Mouse (Mus musculus) midbrain, postnatal 0 days (tissue): ENCODE results near the gene Scn1a. TPM values are rescaled to one million over a fixed set of nuclear protein-coding genes. Genes with fewer than 3 reads are reported as not detected.

Experiments used
- ATAC-seq: fragments of 200-750 bp; cut with Nextera tagmentation; 2 replicates; pipeline ENCODE4 v1.8.0; 2017; ENCODE audit warnings: moderate number of reproducible peaks, mild to moderate bottlenecking, moderate TSS enrichment, moderate library complexity; ENCODE audit not compliant: low FRiP score
- DNase-seq: peaks from one replicate; pipeline ENCODE4 v3.0.0-alpha.2; 2015; ENCODE audit warnings: low spot score
- H3K27ac ChIP-seq: fragments of 300-500 bp; sonication (generic); 2 replicates; pipeline ENCODE4 v1.5.1; 2014; ENCODE audit warnings: low read depth, mild to moderate bottlenecking, low read length, mixed read lengths
- H3K27me3 ChIP-seq: fragments of 300-500 bp; sonication (generic); 2 replicates; pipeline ENCODE4 v1.6.1; 2014; ENCODE audit warnings: low read length, control low read depth, mixed read lengths; ENCODE audit not compliant: insufficient read depth
- H3K36me3 ChIP-seq: fragments of 300-500 bp; sonication (generic); 2 replicates; pipeline ENCODE4 v1.6.1; 2014; ENCODE audit warnings: low read length, control low read depth, mixed read lengths; ENCODE audit not compliant: insufficient read depth
- H3K4me1 ChIP-seq: fragments of 300-500 bp; sonication (generic); 2 replicates; pipeline ENCODE4 v1.6.1; 2014; ENCODE audit warnings: mild to moderate bottlenecking, control low read depth, antibody characterized with exemption, low read length, mixed read lengths; ENCODE audit not compliant: insufficient read depth
- H3K4me2 ChIP-seq: fragments of 300-500 bp; sonication (generic); 2 replicates; pipeline ENCODE4 v1.6.1; 2014; ENCODE audit warnings: low read depth, mild to moderate bottlenecking, low read length, mixed read lengths; ENCODE audit not compliant: poor library complexity, severe bottlenecking
- H3K4me3 ChIP-seq: fragments of 300-500 bp; sonication (generic); 2 replicates; pipeline ENCODE4 v1.5.1; 2014; ENCODE audit warnings: low read depth, mild to moderate bottlenecking, low read length, moderate library complexity
- H3K9ac ChIP-seq: fragments of 300-500 bp; sonication (generic); replicated peaks from 2 replicates; pipeline ENCODE4 v1.6.1; 2014; ENCODE audit warnings: mild to moderate bottlenecking, low read length, moderate library complexity, mixed read lengths; ENCODE audit not compliant: poor library complexity, severe bottlenecking
- H3K9me3 ChIP-seq: fragments of 300-500 bp; sonication (generic); 2 replicates; pipeline ENCODE4 v1.6.1; 2016; ENCODE audit warnings: low read length, control low read depth
- CTCF ChIP-seq: IDR thresholded peaks from 2 replicates; pipeline ENCODE4 v1.5.1; 2016; ENCODE audit warnings: antibody characterized with exemption, mild to moderate bottlenecking
- WGBS: fragments of 180-500 bp; shearing (Covaris S2); extraction: QIAGEN DNeasy Blood & Tissue Kit; methylation state at CpG from one replicate; pipeline ENCODE4 v1.1.7; 2014; 5-methylcytosine and 5-hydroxymethylcytosine counted together
- polyA plus RNA-seq: library from polyadenylated mRNA; unstranded; fragments of >200 nt; fragmentation: Nextera tagmentation; extraction: Ambion mirVana; gene quantifications from 2 replicates; pipeline ENCODE4 v1.2.1, GENCODE M21; 2015
- total RNA-seq: library from RNA; depleted of rRNA; stranded (reverse); fragments of >200 nt; gene quantifications from 2 replicates; pipeline ENCODE4 v1.2.3, GENCODE M21; 2014

Scn1a gene
- total and polyA plus RNA-seq, 2 experiments from 2014 or later = 23.1 to 27.4 TPM

- DNase-seq (peak; percentile 55), ATAC-seq (no peak)
- no peaks in the 10 kb centered on the region for H3K4me1 ChIP-seq
- H3K27me3 ChIP-seq = no peaks in the 10 kb centered on the region
- no peak overlapping the region for H3K9ac ChIP-seq
- no peak overlapping the region for H3K4me2 ChIP-seq
- H3K9me3 ChIP-seq = no peaks in the 10 kb centered on the region
- no peak overlapping the region for H3K4me3 ChIP-seq
- H3K36me3 ChIP-seq = no peaks in the 10 kb centered on the region
- 52% methylated on average over 5 of the region's 5 CpGs for WGBS
- no peak overlapping the region for H3K27ac ChIP-seq
- TF ChIP-seq CTCF = no peak
Measured at GRCm38 (mm10) chr2:66337406-66337805, 103.2 kb downstream of the Scn1a start.

GRCm38 (mm10) chr2:66336396-66336795 is 104.2 kb downstream of the Scn1a start:
- DNase-seq = peak; percentile 49

GRCm38 (mm10) chr2:66272551-66272950 is 168.1 kb downstream of the Scn1a start:
- Histone ChIP-seq H3K4me2 (no peak overlapping the region), H3K36me3 (peaks cover 11% of the 10 kb centered on the region; the same call in 1 of the 2 replicates), H3K9me3 (no peaks in the 10 kb centered on the region), H3K27me3 (no peaks in the 10 kb centered on the region), H3K9ac (no peak overlapping the region), H3K4me3 (no peak overlapping the region), H3K27ac (no peak overlapping the region), H3K4me1 (no peaks in the 10 kb centered on the region)
- no peak for TF ChIP-seq CTCF
- DNase-seq (no peak), ATAC-seq (no peak)
- WGBS = 88% methylated on average over 3 of the region's 3 CpGs

More at GRCm38 (mm10) chr2:66336396-66336795, 104.2 kb downstream of the Scn1a start:
- ATAC-seq = no peak
- Histone ChIP-seq H3K4me3 (no peak overlapping the region), H3K4me2 (no peak overlapping the region), H3K27me3 (no peaks in the 10 kb centered on the region), H3K4me1 (no peaks in the 10 kb centered on the region), H3K27ac (no peak overlapping the region), H3K9ac (no peak overlapping the region), H3K9me3 (no peaks in the 10 kb centered on the region), H3K36me3 (no peaks in the 10 kb centered on the region)
- TF ChIP-seq CTCF = peak; percentile 69
- 73% methylated on average over 6 of the region's 6 CpGs for WGBS

- Histone ChIP-seq H3K27me3 (no peaks in the 10 kb centered on the region), H3K4me1 (no peaks in the 10 kb centered on the region), H3K9me3 (no peaks in the 10 kb centered on the region), H3K36me3 (no peaks in the 10 kb centered on the region), H3K4me3 (peak within 1 kb of the TSS; percentile 82), H3K9ac (peak within 1 kb of the TSS; percentile 80), H3K4me2 (peak within 1 kb of the TSS; percentile 67), H3K27ac (peak within 1 kb of the TSS; percentile 90)
- ATAC-seq (peak; percentile 99), DNase-seq (peak; percentile 99)
- under 1% methylated on average over 56 of the region's 56 CpGs for WGBS
- peak; percentile 86 for TF ChIP-seq CTCF
Measured at GRCm38 (mm10) chr2:66256220-66257131, 184.2 kb downstream of the Scn1a start, which contains the start of gene Ttc21b. TSS of gene Ttc21b (minus strand) at chr2:66256617.

- no peak for TF ChIP-seq CTCF
- no peak for ATAC-seq
Measured at GRCm38 (mm10) chr2:66244013-66244412, 196.6 kb downstream of the Scn1a start.

GRCm38 (mm10) chr2:66240334-66240733 is 200.3 kb downstream of the Scn1a start:
- H3K4me2 ChIP-seq = no peak overlapping the region
- H3K9ac ChIP-seq = no peak overlapping the region
- H3K4me3 ChIP-seq = no peak overlapping the region
- H3K36me3 ChIP-seq = peaks cover 26% of the 10 kb centered on the region
- DNase-seq (no peak), ATAC-seq (no peak)
- H3K4me1 ChIP-seq = no peaks in the 10 kb centered on the region
- WGBS = 97% methylated on average over 1 of the region's 1 CpGs
- H3K27ac ChIP-seq = no peak overlapping the region
- H3K9me3 ChIP-seq = no peaks in the 10 kb centered on the region
- TF ChIP-seq CTCF = no peak
- no peaks in the 10 kb centered on the region for H3K27me3 ChIP-seq

More at GRCm38 (mm10) chr2:66244013-66244412, 196.6 kb downstream of the Scn1a start:
- Histone ChIP-seq H3K4me1 (no peaks in the 10 kb centered on the region), H3K4me2 (no peak overlapping the region), H3K27me3 (no peaks in the 10 kb centered on the region), H3K9ac (no peak overlapping the region), H3K36me3 (peaks cover 35% of the 10 kb centered on the region), H3K27ac (no peak overlapping the region), H3K9me3 (no peaks in the 10 kb centered on the region), H3K4me3 (no peak overlapping the region)
- WGBS = 87% methylated on average over 1 of the region's 1 CpGs
- DNase-seq = no peak
